Mouse (Mus musculus) forebrain, embryonic 10.5 days (tissue): ENCODE results near the gene Cts3. TPM values are rescaled to one million over a fixed set of nuclear protein-coding genes. Genes with fewer than 3 reads are reported as not detected.
"Not testable (repeated sequence)": the region's sequence is repeated elsewhere in the genome, so short reads cannot be mapped to it uniquely, and the experiment has no call there.

Source experiments
- DNase-seq: peaks from one replicate; pipeline ENCODE4 v3.0.0-alpha.2; 2017; ENCODE audit warnings: low spot score; ENCODE audit errors: extremely low spot score
- H3K27ac ChIP-seq: fragments of 300-500 bp; sonication (generic); 2 replicates; pipeline ENCODE4 v1.5.1; 2016; ENCODE audit warnings: mild to moderate bottlenecking
- H3K27me3 ChIP-seq: fragments of 300-500 bp; sonication (generic); 2 replicates; pipeline ENCODE4 v1.6.1; 2016; ENCODE audit warnings: mild to moderate bottlenecking; ENCODE audit not compliant: poor library complexity, severe bottlenecking
- H3K36me3 ChIP-seq: fragments of 300-500 bp; sonication (generic); replicated peaks from 2 replicates; pipeline ENCODE4 v1.6.1; 2016; ENCODE audit warnings: mild to moderate bottlenecking, moderate library complexity
- H3K4me1 ChIP-seq: fragments of 300-500 bp; sonication (generic); 2 replicates; pipeline ENCODE4 v1.6.1; 2016
- H3K4me3 ChIP-seq: fragments of 300-500 bp; sonication (generic); 2 replicates; pipeline ENCODE4 v1.5.1; 2016; ENCODE audit warnings: mild to moderate bottlenecking, moderate library complexity
- H3K9me3 ChIP-seq: fragments of 300-500 bp; sonication (generic); 2 replicates; pipeline ENCODE4 v1.6.1; 2016; ENCODE audit warnings: mild to moderate bottlenecking, moderate library complexity
- WGBS: fragments of 180-500 bp; shearing (Covaris S2); methylation state at CpG from one replicate; pipeline ENCODE4 v1.1.7; 2016; 5-methylcytosine and 5-hydroxymethylcytosine counted together
- polyA plus RNA-seq: library from polyadenylated mRNA; unstranded; fragments of >200 nt; fragmentation: Nextera tagmentation; extraction: Ambion mirVana; gene quantifications from 2 replicates; pipeline ENCODE4 v1.2.1, GENCODE M21; 2016

Cts3 gene
- polyA plus RNA-seq, result not detected in 2 replicates

DNA sequence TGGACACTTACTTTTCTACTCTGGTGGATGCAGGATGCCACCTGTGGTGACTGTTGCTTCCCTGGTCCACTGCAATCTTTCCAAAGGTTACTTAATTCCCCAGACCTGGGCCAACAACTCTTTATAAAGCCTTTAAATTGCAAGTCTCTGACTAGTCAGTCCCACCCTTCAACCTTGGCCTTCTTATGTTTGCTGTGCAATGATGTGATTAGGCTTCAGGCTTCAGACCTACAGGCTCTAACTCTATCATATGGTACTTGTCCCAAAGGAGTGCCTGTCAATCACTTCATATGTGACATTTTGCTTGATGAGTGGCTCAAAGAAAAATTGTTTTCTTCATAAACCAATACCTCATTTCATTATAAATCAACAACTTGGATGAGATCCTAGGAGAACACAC is at the start of gene Cts3:
Gene Cts3, minus strand, starts transcription at position 101 of the 400 bp plus-strand sequence.
- Histone ChIP-seq H3K27ac (no peak within 1 kb of the TSS), H3K4me1 (no peaks in the 10 kb centered on the region), H3K4me3 (no peak within 1 kb of the TSS), H3K27me3 (no peaks in the 10 kb centered on the region), H3K36me3 (no peaks in the 10 kb centered on the region), H3K9me3 (peaks cover 70% of the 10 kb centered on the region)
- no peak for DNase-seq

DNA sequence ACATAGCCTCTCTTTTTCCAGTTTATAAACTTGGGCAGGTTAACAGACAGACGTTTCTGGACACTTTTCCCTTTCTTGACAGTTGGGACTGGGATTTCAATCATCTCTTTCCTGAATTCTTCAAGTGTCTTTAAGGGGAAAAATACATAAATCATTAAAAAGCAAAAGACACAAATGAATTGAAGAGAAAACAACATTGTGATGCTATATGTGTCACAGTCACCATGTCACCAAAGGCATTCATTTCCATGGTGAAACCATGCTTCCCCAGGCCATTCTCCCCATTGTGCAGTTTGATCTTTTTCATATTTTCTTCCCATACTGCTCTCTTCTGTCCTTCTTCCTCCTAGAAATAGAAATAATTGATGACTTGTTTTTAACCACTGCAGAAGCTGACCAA is 1.9 kb downstream of the Cts3 start, which contains the start of gene Gm49352:
Gene Gm49352, minus strand, starts transcription at position 101 of the 400 bp plus-strand sequence.
- DNase-seq, H3K27ac ChIP-seq, H3K4me3 ChIP-seq, H3K36me3 ChIP-seq, H3K4me1 ChIP-seq, H3K27me3 ChIP-seq: not testable (repeated sequence)
- H3K9me3 ChIP-seq, result peaks cover 75% of the 10 kb centered on the region
- 46% methylated on average over 1 of the region's 1 CpGs for WGBS

DNA sequence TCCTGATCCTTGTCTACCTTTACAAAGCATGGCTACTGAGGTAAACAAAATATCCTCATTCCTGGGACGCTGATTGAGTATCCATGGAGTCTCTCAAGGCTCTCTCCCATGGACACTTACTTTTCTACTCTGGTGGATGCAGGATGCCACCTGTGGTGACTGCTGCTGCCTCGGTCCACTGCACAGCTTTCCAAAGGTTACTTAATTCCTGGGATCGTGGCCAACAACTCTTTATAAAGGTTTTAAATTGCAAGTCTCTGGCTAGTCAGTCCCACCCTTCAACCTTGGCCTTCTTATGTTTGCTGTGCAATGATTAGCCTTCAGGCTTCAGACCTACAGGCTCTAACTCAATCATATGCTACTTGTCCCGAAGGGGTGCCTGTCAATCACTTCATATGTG is 28.3 kb downstream of the Cts3 start, which contains the start of gene Ctsm:
Gene Ctsm, minus strand, starts transcription at position 209 of the 400 bp plus-strand sequence.
- H3K36me3 ChIP-seq, result no peaks in the 10 kb centered on the region
- H3K9me3 ChIP-seq, result peaks cover 58% of the 10 kb centered on the region
- DNase-seq, result no peak
- H3K4me1 ChIP-seq, result no peaks in the 10 kb centered on the region
- no peak within 1 kb of the TSS for H3K27ac ChIP-seq
- 77% methylated on average over 4 of the region's 4 CpGs for WGBS
- H3K4me3 ChIP-seq, result no peak within 1 kb of the TSS
- no peaks in the 10 kb centered on the region for H3K27me3 ChIP-seq

Other genes with a start within 250 kb of the Cts3 start
- not detected in 2 replicates for gene Cts7, start 211.9 kb downstream of the Cts3 start, polyA plus RNA-seq
- not detected in 2 replicates for gene Ctsm, start 28.3 kb downstream of the Cts3 start, polyA plus RNA-seq
- not detected in 2 replicates for gene Gm49352, start 2.0 kb downstream of the Cts3 start, polyA plus RNA-seq